Mouse (Mus musculus) kidney, embryonic 16.5 days (tissue): ENCODE results near the gene Plcb2. TPM values are rescaled to one million over a fixed set of nuclear protein-coding genes. Genes with fewer than 3 reads are reported as not detected.

Experiments
- ATAC-seq: fragments of 200-750 bp; cut with Nextera tagmentation; 2 replicates; pipeline ENCODE4 v1.8.0; 2017; ENCODE audit warnings: moderate TSS enrichment; ENCODE audit not compliant: low FRiP score, low TSS enrichment
- H3K27ac ChIP-seq: fragments of 300-500 bp; sonication (generic); 2 replicates; pipeline ENCODE4 v1.5.1; 2014; ENCODE audit warnings: low read length
- H3K27me3 ChIP-seq: fragments of 300-500 bp; sonication (generic); 2 replicates; pipeline ENCODE4 v1.6.1; 2014; ENCODE audit warnings: low read length, control low read depth, mixed read lengths; ENCODE audit not compliant: insufficient read depth
- H3K36me3 ChIP-seq: fragments of 300-500 bp; sonication (generic); 2 replicates; pipeline ENCODE4 v1.6.1; 2014; ENCODE audit warnings: low read length, control low read depth, mixed read lengths; ENCODE audit not compliant: insufficient read depth
- H3K4me1 ChIP-seq: fragments of 300-500 bp; sonication (generic); 2 replicates; pipeline ENCODE4 v1.6.1; 2014; ENCODE audit warnings: low read length, control low read depth, mixed read lengths; ENCODE audit not compliant: insufficient read depth
- H3K4me2 ChIP-seq: fragments of 300-500 bp; sonication (generic); replicated peaks from 2 replicates; pipeline ENCODE4 v1.6.1; 2014; ENCODE audit warnings: low read depth, low read length
- H3K4me3 ChIP-seq: fragments of 300-500 bp; sonication (generic); 2 replicates; pipeline ENCODE4 v1.5.1; 2014; ENCODE audit warnings: mild to moderate bottlenecking, low read length
- H3K9ac ChIP-seq: fragments of 300-500 bp; sonication (generic); replicated peaks from 2 replicates; pipeline ENCODE4 v1.6.1; 2014; ENCODE audit warnings: low read length
- H3K9me3 ChIP-seq: fragments of 300-500 bp; sonication (generic); 2 replicates; pipeline ENCODE4 v1.6.1; 2016; ENCODE audit warnings: low read length, control low read depth
- WGBS: fragments of 180-500 bp; shearing (Covaris S2); extraction: QIAGEN DNeasy Blood & Tissue Kit; methylation state at CpG from one replicate; pipeline ENCODE4 v1.1.7; 2014; 5-methylcytosine and 5-hydroxymethylcytosine counted together
- polyA plus RNA-seq: library from polyadenylated mRNA; unstranded; fragments of >200 nt; fragmentation: Nextera tagmentation; extraction: Ambion mirVana; gene quantifications from 2 replicates; pipeline ENCODE4 v1.2.1, GENCODE M21; 2015

Plcb2 gene
- polyA plus RNA-seq, 1 experiment from 2014 or later = 1.4 TPM

GRCm38 (mm10) chr2:118723693-118724486, 4.3 kb downstream of the Plcb2 start:
- no peaks in the 10 kb centered on the region for H3K27me3 ChIP-seq
- H3K9me3 ChIP-seq = no peaks in the 10 kb centered on the region
- WGBS = 85% methylated on average over 15 of the region's 15 CpGs
- H3K4me1 ChIP-seq = peaks cover 17% of the 10 kb centered on the region
- no peaks in the 10 kb centered on the region for H3K36me3 ChIP-seq
- no peak for ATAC-seq
- H3K9ac ChIP-seq = no peak overlapping the region
- H3K4me3 ChIP-seq = no peak overlapping the region
- no peak overlapping the region for H3K27ac ChIP-seq
- H3K4me2 ChIP-seq = no peak overlapping the region

DNA sequence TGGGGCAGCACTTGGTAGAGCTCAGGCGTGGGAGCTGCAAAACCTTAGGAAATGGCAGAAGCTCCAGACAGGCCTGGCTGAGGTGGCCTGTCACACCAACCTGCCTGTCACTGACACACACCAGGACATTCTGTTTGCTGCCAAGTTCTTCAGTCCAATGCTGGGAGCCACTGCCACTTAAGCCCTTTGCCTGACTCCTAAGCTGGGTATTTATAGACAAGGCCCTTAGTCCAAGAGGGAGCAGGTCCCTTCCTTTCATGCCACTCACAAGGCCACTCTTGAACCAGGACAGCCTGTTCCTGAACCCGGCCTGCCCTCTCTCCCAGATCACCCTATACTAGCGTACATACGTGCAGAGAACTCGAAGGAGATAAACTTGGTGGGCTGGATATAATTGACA, 11.6 kb downstream of the Plcb2 start:
- 87% methylated on average over 5 of the region's 5 CpGs for WGBS
- peaks cover under 1% of the 10 kb centered on the region; the same call in 1 of the 2 replicates for H3K4me1 ChIP-seq
- H3K4me2 ChIP-seq = no peak overlapping the region
- peaks cover 21% of the 10 kb centered on the region for H3K27me3 ChIP-seq
- no peak for ATAC-seq
- no peaks in the 10 kb centered on the region for H3K9me3 ChIP-seq
- no peak overlapping the region for H3K27ac ChIP-seq
- H3K4me3 ChIP-seq = no peak overlapping the region
- H3K36me3 ChIP-seq = no peaks in the 10 kb centered on the region
- H3K9ac ChIP-seq = no peak overlapping the region

- Histone ChIP-seq H3K4me1 (peaks cover 21% of the 10 kb centered on the region), H3K4me2 (no peak overlapping the region), H3K4me3 (no peak overlapping the region), H3K9me3 (no peaks in the 10 kb centered on the region), H3K27ac (no peak overlapping the region), H3K9ac (no peak overlapping the region), H3K27me3 (peaks cover 43% of the 10 kb centered on the region), H3K36me3 (no peaks in the 10 kb centered on the region)
- WGBS = 41% methylated on average over 4 of the region's 4 CpGs
- no peak for ATAC-seq
Observed at GRCm38 (mm10) chr2:118714230-118714629, 14.0 kb downstream of the Plcb2 start.

DNA sequence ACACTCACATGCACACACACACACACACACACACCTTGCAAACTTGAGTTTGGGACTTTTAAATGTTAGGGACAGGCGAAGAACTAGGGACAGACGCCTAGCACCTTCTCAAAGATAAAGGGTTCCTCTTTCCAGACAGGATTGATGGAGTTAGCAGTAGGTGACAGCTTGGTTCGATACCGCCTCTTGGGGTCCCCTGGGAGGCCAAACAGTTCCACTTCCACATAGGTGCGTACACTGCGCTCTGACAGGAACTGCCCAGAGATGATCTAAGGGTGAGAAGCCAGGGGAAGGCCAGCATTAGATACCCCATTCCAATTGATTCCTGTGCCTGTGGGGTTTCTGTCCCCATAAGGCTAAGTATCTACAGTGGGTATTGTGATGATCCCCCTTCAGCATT, 14.6 kb downstream of the Plcb2 start:
- WGBS = 84% methylated on average over 6 of the region's 6 CpGs
- no peaks in the 10 kb centered on the region for H3K36me3 ChIP-seq
- H3K9ac ChIP-seq = no peak overlapping the region
- no peak for ATAC-seq
- H3K27ac ChIP-seq = no peak overlapping the region
- no peaks in the 10 kb centered on the region for H3K9me3 ChIP-seq
- H3K27me3 ChIP-seq = peaks cover 49% of the 10 kb centered on the region
- H3K4me1 ChIP-seq = peaks cover 23% of the 10 kb centered on the region
- no peak overlapping the region for H3K4me3 ChIP-seq
- no peak overlapping the region for H3K4me2 ChIP-seq

- H3K4me2 ChIP-seq = peak overlapping the region; percentile 80
- ATAC-seq = peak; percentile 65
- peak overlapping the region; percentile 58 for H3K9ac ChIP-seq
- no peak overlapping the region for H3K27ac ChIP-seq
- peaks cover 26% of the 10 kb centered on the region for H3K4me1 ChIP-seq
- peak overlapping the region; percentile 48 for H3K4me3 ChIP-seq
- under 1% methylated on average over 36 of the region's 36 CpGs for WGBS
- H3K9me3 ChIP-seq = no peaks in the 10 kb centered on the region
- H3K27me3 ChIP-seq = peaks cover 74% of the 10 kb centered on the region
- no peaks in the 10 kb centered on the region for H3K36me3 ChIP-seq
Observed at GRCm38 (mm10) chr2:118711038-118711494, 17.2 kb downstream of the Plcb2 start.

DNA sequence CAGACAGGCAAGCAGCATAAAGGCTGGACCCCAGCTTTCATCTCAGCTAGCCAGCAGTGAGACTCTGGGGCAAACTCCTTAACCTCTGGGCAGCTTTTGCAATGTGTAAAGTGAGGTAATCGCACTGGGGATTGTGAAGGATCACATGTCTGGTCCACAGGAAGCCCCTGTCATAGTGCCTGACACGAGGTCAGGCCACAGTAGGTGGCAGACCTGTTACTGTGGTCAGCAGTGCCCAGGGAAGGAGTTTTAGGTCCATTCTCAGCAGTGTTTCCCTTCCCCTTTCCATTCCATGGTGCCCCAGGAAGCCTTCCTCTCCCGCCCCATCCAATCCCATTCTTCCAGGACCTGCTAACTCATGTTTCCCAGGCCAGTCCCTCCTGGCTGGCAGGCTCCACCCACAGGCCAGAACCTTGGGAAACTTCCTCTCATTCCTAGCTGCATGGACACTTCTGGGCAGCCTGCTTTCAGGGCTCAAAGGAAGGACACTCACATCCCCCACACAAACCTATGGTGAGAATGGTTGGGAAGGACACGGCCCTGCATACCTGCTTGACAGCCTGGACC, 18.5 kb downstream of the Plcb2 start:
- WGBS = 27% methylated on average over 4 of the region's 4 CpGs
- H3K27me3 ChIP-seq = peaks cover 87% of the 10 kb centered on the region

DNA sequence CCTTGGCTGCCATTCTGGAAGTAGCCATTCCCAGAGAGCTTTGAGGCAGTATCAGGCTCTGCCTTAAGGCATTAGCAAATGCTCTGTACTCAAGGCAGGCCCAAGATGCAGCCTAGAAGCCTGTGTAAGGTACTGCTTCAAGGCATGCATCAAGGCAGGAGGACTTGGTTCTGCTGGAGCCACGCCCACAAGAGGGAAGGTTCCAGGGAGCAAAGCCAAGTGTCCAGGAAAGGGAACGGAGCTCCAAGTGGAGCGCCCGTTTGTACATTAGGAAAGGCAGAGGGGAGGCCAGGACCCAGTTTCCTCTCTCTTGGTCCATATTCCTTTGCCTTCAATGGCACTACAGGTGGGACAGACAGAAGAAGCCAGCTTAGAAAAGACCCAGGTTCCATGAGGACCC, 19.8 kb downstream of the Plcb2 start:
- 65% methylated on average over 4 of the region's 4 CpGs for WGBS
- H3K9me3 ChIP-seq = no peaks in the 10 kb centered on the region
- H3K4me2 ChIP-seq = no peak overlapping the region
- H3K9ac ChIP-seq = no peak overlapping the region
- H3K27ac ChIP-seq = no peak overlapping the region
- H3K36me3 ChIP-seq = no peaks in the 10 kb centered on the region
- no peak overlapping the region for H3K4me3 ChIP-seq
- peaks cover 34% of the 10 kb centered on the region for H3K4me1 ChIP-seq
- ATAC-seq = no peak
- peaks cover 96% of the 10 kb centered on the region for H3K27me3 ChIP-seq

More for the DNA sequence above, 18.5 kb downstream of the Plcb2 start:
- no peak overlapping the region for H3K4me2 ChIP-seq
- ATAC-seq = peak; percentile 17; the same call in 1 of the 2 replicates
- H3K4me1 ChIP-seq = peaks cover 26% of the 10 kb centered on the region
- H3K9me3 ChIP-seq = no peaks in the 10 kb centered on the region
- no peak overlapping the region for H3K9ac ChIP-seq
- H3K36me3 ChIP-seq = no peaks in the 10 kb centered on the region
- H3K27ac ChIP-seq = no peak overlapping the region
- H3K4me3 ChIP-seq = no peak overlapping the region

DNA sequence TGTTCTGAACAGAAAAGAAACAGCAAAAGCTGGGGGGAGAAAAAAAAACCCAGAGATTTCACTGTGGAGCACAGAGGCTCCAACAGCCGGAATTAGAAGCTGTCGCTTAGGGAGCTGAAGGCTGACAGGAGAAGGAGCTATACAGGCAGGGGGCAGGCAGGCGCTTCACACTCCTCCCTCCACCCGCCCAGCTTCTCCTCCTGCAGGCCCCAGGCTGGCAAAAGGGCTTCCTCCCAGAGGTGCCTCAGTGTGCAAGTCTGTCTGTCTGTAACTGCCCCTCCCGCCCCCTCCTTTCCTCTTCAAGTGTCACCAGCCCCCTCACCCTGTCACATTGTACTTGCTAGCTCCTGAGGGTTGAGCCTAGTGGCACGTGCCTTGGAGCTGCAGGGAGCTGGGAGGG, 21.8 kb downstream of the Plcb2 start:
- Histone ChIP-seq H3K27me3 (peaks cover 97% of the 10 kb centered on the region), H3K27ac (no peak overlapping the region), H3K4me3 (no peak overlapping the region), H3K36me3 (no peaks in the 10 kb centered on the region), H3K9ac (no peak overlapping the region), H3K4me1 (peaks cover 45% of the 10 kb centered on the region), H3K4me2 (no peak overlapping the region), H3K9me3 (no peaks in the 10 kb centered on the region)
- whole genome bisulfite sequencing = 11% methylated on average over 6 of the region's 6 CpGs
- no peak for ATAC-seq

GRCm38 (mm10) chr2:118703913-118704730, 24.1 kb downstream of the Plcb2 start, which contains the start of gene Ankrd63:
Ankrd63 (minus strand) TSS chr2:118703963.
- no peaks in the 10 kb centered on the region for H3K9me3 ChIP-seq
- peak within 1 kb of the TSS; percentile 49 for H3K4me3 ChIP-seq
- H3K36me3 ChIP-seq = no peaks in the 10 kb centered on the region
- H3K4me2 ChIP-seq = peak within 1 kb of the TSS; percentile 72
- peaks cover 34% of the 10 kb centered on the region for H3K4me1 ChIP-seq
- 2% methylated on average over 50 of the region's 50 CpGs for WGBS
- no peak within 1 kb of the TSS for H3K27ac ChIP-seq
- ATAC-seq = no peak
- H3K27me3 ChIP-seq = peaks cover 94% of the 10 kb centered on the region
- H3K9ac ChIP-seq = peak within 1 kb of the TSS; percentile 20; the same call in 1 of the 2 replicates
